In genomic region chr4:46374455-46374854, GRCm38 (mm10) we compare ENCODE assay signal across 9 mouse cellular contexts. TPM values are rescaled to one million over a fixed set of nuclear protein-coding genes. Genes with fewer than 3 reads are reported as not detected.
DNase-seq lines count a peak whose midpoint lies in the region; ATAC-seq and TF ChIP-seq lines count a peak whose summit lies in the region.
"Had no signal": no experiment of that assay in that cellular context is flagged by ENCODE, and none has a peak within 500 bp of the region (broad histone marks: within the 10 kb centered on the region; RNA-seq: fewer than 3 reads in every experiment).

No protein-coding gene starts in this region.

- 57% methylated on average over 6 of the region's 6 CpGs for WGBS in intestine, postnatal 0 days

- H3K9me3 ChIP-seq in intestine, postnatal 0 days (ENCODE audit: control insufficient read depth) = no peaks in the 10 kb centered on the region

- ATAC-seq in erythroid progenitor cell, adult 5-6 weeks (replicated peaks; ENCODE audit: low FRiP score, poor library complexity, severe bottlenecking) = 0 out of 2 replicates have a peak, but pooled peaks have one; percentile 47
- ATAC-seq in intestine, postnatal 0 days = 0 out of 2 replicates have a peak, but pooled peaks have one; percentile 18

- H3K4me2 ChIP-seq in intestine, postnatal 0 days (replicated peaks; ENCODE audit: low read depth) = peak overlapping the region; percentile 73

- no peaks in the 10 kb centered on the region; the same call in 1 of the 2 replicates for H3K27me3 ChIP-seq in intestine, postnatal 0 days (replicated peaks; ENCODE audit: control insufficient read depth, insufficient read depth, low read length)

- intact Hi-C loops in left cerebral cortex, postnatal 4 days (cut with DNase I) = no loop called here
- intact Hi-C loops in left cerebral cortex, postnatal 36 days (cut with DNase I) = loop anchor here (5.0 kb wide), 1 partner anchor 172 kb away; no protein-coding TSS in a partner anchor

- peaks cover 22% of the 10 kb centered on the region for H3K36me3 ChIP-seq in intestine, postnatal 0 days (ENCODE audit: control insufficient read depth, insufficient read depth)

- TF ChIP-seq CTCF in intestine, postnatal 0 days (IDR thresholded peaks at IDR 0.05; ENCODE audit: low read depth) = peak; percentile 67

- DNase-seq in left cerebral cortex, postnatal 4 days = peak; percentile 13
- no peak for DNase-seq in left cerebral cortex, postnatal 36 days (ENCODE audit: low spot score in 2 of 2)
- peak; percentile 85 for DNase-seq in R1 (ENCODE audit: low read depth, low spot score)
- DNase-seq in lung, postnatal 36 days = peak; percentile 50
- DNase-seq in thymus, postnatal 14 days = peak; percentile 33
- no peak for DNase-seq in urinary bladder, postnatal 4 days (ENCODE audit: low spot score in 2 of 2)

- H3K9ac ChIP-seq in intestine, postnatal 0 days (ENCODE audit: low read depth, low read length) = 0 out of 2 replicates have a peak overlapping the region, but pooled peaks have one; percentile 37

- no peak overlapping the region for H3K27ac ChIP-seq in intestine, postnatal 0 days (ENCODE audit: low read depth, low read length)

- H3K4me1 ChIP-seq in intestine, postnatal 0 days (replicated peaks; ENCODE audit: control insufficient read depth, insufficient read depth, low read length) = no peaks in the 10 kb centered on the region

- H3K4me3 ChIP-seq in intestine, postnatal 0 days (ENCODE audit: low read depth, low read length) = peak overlapping the region; percentile 31

RNA-seq across cellular contexts. Expression of gene Trmo, which starts 14.8 kb away (rescaled TPM):
- total RNA-seq in left cerebral cortex, postnatal 4 days (2021) = 1 to 10 TPM; 3.4 to 6.3 TPM
- total RNA-seq in left cerebral cortex, postnatal 36 days (2021) = 1 to 10 TPM; 3.6 to 4.9 TPM
- total RNA-seq in erythroid progenitor cell, adult 5-6 weeks (2015; ENCODE audit: low replicate concordance) = 89.0 and 90.1 TPM in 2 replicates
- total RNA-seq in erythroid progenitor cell, adult 5-6 weeks (2017; ENCODE audit: low replicate concordance) = 49.6 and 97.9 TPM in 2 replicates
- 5.9 and 7.0 TPM in 2 replicates for polyA plus RNA-seq in intestine, postnatal 0 days (2015; fragmentation: Nextera tagmentation; extraction: Ambion mirVana)

RNA-seq across cellular contexts. Expression of gene Foxe1, which starts 31.0 kb away (rescaled TPM):
- total RNA-seq in left cerebral cortex, postnatal 4 days (2021) = not detected
- total RNA-seq in left cerebral cortex, postnatal 36 days (2021) = not detected
- total RNA-seq in erythroid progenitor cell, adult 5-6 weeks (2015; ENCODE audit: low replicate concordance) = not detected in 2 replicates
- not detected in 2 replicates for total RNA-seq in erythroid progenitor cell, adult 5-6 weeks (2017; ENCODE audit: low replicate concordance)
- polyA plus RNA-seq in intestine, postnatal 0 days (2015; fragmentation: Nextera tagmentation; extraction: Ambion mirVana) = not detected in 2 replicates
- total RNA-seq: heart, postnatal 10 days had no signal

RNA-seq across cellular contexts. Expression of gene Hemgn, which starts 38.9 kb away (rescaled TPM):
- not detected for total RNA-seq in left cerebral cortex, postnatal 4 days (2021)
- total RNA-seq in left cerebral cortex, postnatal 36 days (2021) = not detected
- 1,402 and 1,484 TPM in 2 replicates for total RNA-seq in erythroid progenitor cell, adult 5-6 weeks (2015; ENCODE audit: low replicate concordance)
- total RNA-seq in erythroid progenitor cell, adult 5-6 weeks (2017; ENCODE audit: low replicate concordance) = 1,540 and 1,607 TPM in 2 replicates
- polyA plus RNA-seq in intestine, postnatal 0 days (2015; fragmentation: Nextera tagmentation; extraction: Ambion mirVana) = 0.21 and 0.22 TPM in 2 replicates

Comparison
In these comparisons a context has a peak if more than half of its experiments do, and no peak if none do; other contexts are left out.
1. DNase-seq: peak in left cerebral cortex, postnatal 4 days (single experiment), R1 (single experiment), lung, postnatal 36 days (single experiment) and thymus, postnatal 14 days (single experiment); none in left cerebral cortex, postnatal 36 days (0 of 2) and urinary bladder, postnatal 4 days (0 of 2).
2. RNA of gene Trmo, which starts 14.8 kb away (total RNA-seq): 49.6 to 97.9 TPM in erythroid progenitor cell, adult 5-6 weeks; 3.4 to 6.3 TPM in left cerebral cortex, postnatal 4 days and 3.6 to 4.9 TPM in left cerebral cortex, postnatal 36 days; every median in the first group is over 4 times any median in the second.
3. RNA of gene Hemgn, which starts 38.9 kb away (total RNA-seq): 1,402 to 1,607 TPM in erythroid progenitor cell, adult 5-6 weeks; not detected in left cerebral cortex, postnatal 36 days and not detected in left cerebral cortex, postnatal 4 days; every median in the first group is over 1,000 times any median in the second.